Mouse (Mus musculus) liver, adult 2 months (tissue): ENCODE data around the gene Adh4. TPM values are rescaled to one million over a fixed set of nuclear protein-coding genes. Genes with fewer than 3 reads are reported as not detected.
"Not testable (repeated sequence)": the region's sequence is repeated elsewhere in the genome, so short reads cannot be mapped to it uniquely, and the experiment has no call there.

Experiments used
- DNase-seq: peaks from one replicate; pipeline ENCODE4 v3.0.0-alpha.2; 2011; ENCODE audit warnings: low read depth, low spot score; ENCODE audit errors: extremely low read depth
- H3K27ac ChIP-seq: fragments of 200-500 bp; replicated peaks from 2 replicates; pipeline ENCODE4 v1.5.1; 2012; ENCODE audit warnings: low read depth, mild to moderate bottlenecking, control low read depth, inconsistent platforms, low read length; ENCODE audit not compliant: insufficient read depth
- H3K27me3 ChIP-seq: fragments of 200-500 bp; 2 replicates; pipeline ENCODE4 v1.6.1; 2012; ENCODE audit warnings: mild to moderate bottlenecking, moderate library complexity, low read length, inconsistent platforms; ENCODE audit not compliant: control insufficient read depth, insufficient read depth
- H3K36me3 ChIP-seq: fragments of 200-500 bp; 2 replicates; pipeline ENCODE4 v1.6.1; 2012; ENCODE audit warnings: low read length, inconsistent platforms; ENCODE audit not compliant: control insufficient read depth, insufficient read depth
- H3K4me1 ChIP-seq: fragments of 200-500 bp; 2 replicates; pipeline ENCODE4 v1.6.1; 2011; ENCODE audit warnings: low read length; ENCODE audit not compliant: control insufficient read depth, insufficient read depth
- H3K4me3 ChIP-seq: fragments of 200-500 bp; 2 replicates; pipeline ENCODE4 v1.5.1; 2011; ENCODE audit warnings: low read depth, mild to moderate bottlenecking, control low read depth, low read length, moderate library complexity; ENCODE audit not compliant: insufficient read depth
- H3K79me2 ChIP-seq: fragments of 200-500 bp; 2 replicates; pipeline ENCODE4 v1.6.1; 2012; ENCODE audit warnings: inconsistent platforms, mild to moderate bottlenecking, low read length, moderate library complexity; ENCODE audit not compliant: control insufficient read depth, insufficient read depth
- H3K9ac ChIP-seq: fragments of 200-500 bp; 2 replicates; pipeline ENCODE4 v1.6.1; 2012; ENCODE audit warnings: low read depth, mild to moderate bottlenecking, control low read depth, inconsistent platforms, low read length
- CTCF ChIP-seq: fragments of 200-500 bp; IDR thresholded peaks from 2 replicates; pipeline ENCODE4 v1.5.1; 2011; ENCODE audit warnings: low read depth, low read length, control low read depth
- POLR2A ChIP-seq: fragments of 200-500 bp; IDR thresholded peaks from 2 replicates; pipeline ENCODE4 v1.6.1; 2011; ENCODE audit warnings: low read length, control low read depth; ENCODE audit not compliant: insufficient read depth; ENCODE audit errors: extremely low read depth
- WGBS: fragments of 180-500 bp; shearing (Covaris S2); methylation state at CpG from one replicate; pipeline ENCODE4 v1.1.7; 2018; 5-methylcytosine and 5-hydroxymethylcytosine counted together
- polyA plus RNA-seq: library from polyadenylated mRNA; depleted of rRNA; stranded (reverse); fragments of >200 nt; gene quantifications from 2 replicates; pipeline ENCODE4 v1.2.3, GENCODE M21; 2012; rRNA removed
- total RNA-seq: library from RNA; depleted of rRNA; stranded (reverse); fragments of >200 nt; gene quantifications from 2 replicates; pipeline ENCODE4 v1.2.3, GENCODE M21; 2014; rRNA removed

Gene Adh4
- 198 and 305 TPM in 2 replicates for total RNA-seq
- polyA plus RNA-seq = 74.6 and 79.5 TPM in 2 replicates

DNA sequence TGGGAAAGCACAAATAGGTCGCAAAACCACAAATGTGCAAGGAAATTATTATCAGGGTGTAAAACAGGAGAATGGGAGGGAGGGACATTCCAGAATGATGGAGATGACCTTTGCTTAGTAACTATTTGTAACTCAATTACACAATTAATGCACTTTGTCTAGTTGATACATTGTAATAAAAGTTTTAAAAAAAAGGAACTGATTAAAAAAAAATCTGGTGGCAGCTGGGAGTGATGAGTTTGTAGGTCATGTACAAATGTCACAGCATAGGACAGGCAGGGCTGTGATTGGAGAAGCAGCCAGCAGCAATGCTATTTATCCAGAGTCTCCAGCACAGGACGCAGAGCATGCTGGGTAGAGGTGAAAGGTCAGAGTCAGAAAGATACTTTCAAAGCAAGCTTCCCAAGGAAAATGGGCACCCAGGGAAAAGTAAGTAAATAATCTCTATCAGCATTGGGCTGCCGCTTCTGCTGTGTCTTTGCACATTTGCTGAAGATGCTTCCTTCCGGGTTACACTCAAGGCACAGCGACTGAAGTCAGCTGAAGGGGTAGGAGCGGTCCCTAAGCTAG lies at the start of gene Adh4:
Gene Adh4 (plus strand): TSS at position 346 of the 570 bp plus-strand sequence.
- peak; percentile 92 for DNase-seq
- peak within 1 kb of the TSS; percentile 99 for H3K27ac ChIP-seq
- H3K79me2 ChIP-seq = no peaks in the 10 kb centered on the region; the same call in 1 of the 2 replicates

DNA sequence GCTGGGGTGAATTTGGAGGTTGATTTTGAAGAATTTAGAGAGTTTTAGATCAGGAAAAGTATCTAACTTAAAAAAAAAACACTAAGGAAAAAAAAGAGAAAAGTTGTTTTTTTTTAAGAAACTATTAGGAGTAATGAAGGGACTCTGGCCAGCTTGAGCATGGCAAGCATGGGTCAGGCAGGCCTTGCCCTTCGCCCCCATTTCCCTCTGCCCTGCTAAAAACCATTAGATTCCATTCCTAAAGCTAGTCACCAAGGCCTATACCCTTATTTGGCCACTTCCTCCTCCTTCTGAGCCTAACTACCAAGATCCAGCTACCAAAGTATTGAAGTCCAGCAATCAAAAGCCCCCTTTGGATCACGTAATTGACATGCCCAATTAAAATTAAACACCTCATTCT lies 49.1 kb upstream of the Adh4 start:
- H3K4me1 ChIP-seq = peaks cover 14% of the 10 kb centered on the region
- H3K27ac ChIP-seq = peak overlapping the region; percentile 7
- H3K27me3 ChIP-seq = no peaks in the 10 kb centered on the region
- peak; percentile 72 for DNase-seq
- H3K79me2 ChIP-seq = no peaks in the 10 kb centered on the region; the same call in 1 of the 2 replicates
- H3K36me3 ChIP-seq = no peaks in the 10 kb centered on the region
- 76% methylated on average over 2 of the region's 2 CpGs for WGBS
- no peak for TF ChIP-seq CTCF
- no peak for TF ChIP-seq POLR2A
- H3K9ac ChIP-seq = no peak overlapping the region
- H3K4me3 ChIP-seq = no peak overlapping the region

More for the DNA sequence above, at the start of gene Adh4:
- Histone ChIP-seq H3K9ac (peak within 1 kb of the TSS; percentile 86), H3K4me3 (peak within 1 kb of the TSS; percentile 73), H3K4me1 (peaks cover 14% of the 10 kb centered on the region), H3K36me3 (peaks cover 16% of the 10 kb centered on the region), H3K27me3 (no peaks in the 10 kb centered on the region)
- TF ChIP-seq POLR2A = no peak
- no peak for TF ChIP-seq CTCF
- WGBS = 18% methylated on average over 6 of the region's 6 CpGs

- no peak overlapping the region for H3K27ac ChIP-seq
- no peaks in the 10 kb centered on the region for H3K36me3 ChIP-seq
- no peak overlapping the region for H3K9ac ChIP-seq
- no peaks in the 10 kb centered on the region for H3K27me3 ChIP-seq
- no peaks in the 10 kb centered on the region; the same call in 1 of the 2 replicates for H3K79me2 ChIP-seq
- no peak overlapping the region for H3K4me3 ChIP-seq
- DNase-seq = peak; percentile 88
- H3K4me1 ChIP-seq = peaks cover 8% of the 10 kb centered on the region; the same call in 1 of the 2 replicates
- TF ChIP-seq CTCF (no peak), POLR2A (no peak)
- WGBS = 12% methylated on average over 1 of the region's 1 CpGs
These were observed 45.7 kb upstream of the Adh4 start for GRCm38 (mm10) chr3:138369546-138369945.

DNA sequence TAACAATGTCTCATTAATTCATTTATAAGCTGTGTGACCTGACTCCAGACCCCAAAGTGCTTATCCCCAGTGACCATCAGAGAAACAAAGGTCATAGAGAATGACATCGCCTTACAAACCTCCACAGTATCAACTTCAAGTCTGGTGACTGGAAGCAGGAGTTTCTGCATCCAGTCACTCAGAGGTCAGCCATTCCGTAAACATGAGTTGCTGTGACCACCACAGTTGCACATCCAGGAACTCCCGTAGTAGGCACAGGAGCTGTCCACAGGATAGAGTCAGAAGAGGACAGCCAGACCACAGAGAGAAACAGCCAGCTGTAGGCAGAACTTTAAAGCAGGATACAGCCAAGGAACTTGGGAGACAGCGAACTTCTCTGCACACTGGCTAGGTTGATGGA lies 45.0 kb upstream of the Adh4 start:
- H3K9ac ChIP-seq, H3K36me3 ChIP-seq, H3K27me3 ChIP-seq, H3K27ac ChIP-seq, H3K4me3 ChIP-seq, H3K79me2 ChIP-seq, DNase-seq, H3K4me1 ChIP-seq: not testable (repeated sequence)
- 67% methylated on average over 4 of the region's 4 CpGs for WGBS

- TF ChIP-seq CTCF = no peak
- no peak for TF ChIP-seq POLR2A
- H3K27me3 ChIP-seq = no peaks in the 10 kb centered on the region
- peak overlapping the region; percentile 57 for H3K4me3 ChIP-seq
- peaks cover 5% of the 10 kb centered on the region; the same call in 1 of the 2 replicates for H3K79me2 ChIP-seq
- peak overlapping the region; percentile 95 for H3K27ac ChIP-seq
- peak; percentile 96 for DNase-seq
- H3K9ac ChIP-seq = peak overlapping the region; percentile 74
- H3K36me3 ChIP-seq = no peaks in the 10 kb centered on the region
- 22% methylated on average over 4 of the region's 4 CpGs for WGBS
- peaks cover 17% of the 10 kb centered on the region for H3K4me1 ChIP-seq
These were observed 41.3 kb upstream of the Adh4 start for GRCm38 (mm10) chr3:138373920-138374319.

GRCm38 (mm10) chr3:138375148-138375547 lies 40.1 kb upstream of the Adh4 start:
- WGBS = 26% methylated on average over 2 of the region's 2 CpGs
- DNase-seq = peak; percentile 95
- no peak overlapping the region for H3K9ac ChIP-seq
- H3K27ac ChIP-seq = peak overlapping the region; percentile 25; the same call in 1 of the 2 replicates
- no peaks in the 10 kb centered on the region for H3K36me3 ChIP-seq
- H3K79me2 ChIP-seq = peaks cover 5% of the 10 kb centered on the region; the same call in 1 of the 2 replicates
- H3K4me1 ChIP-seq = peaks cover 15% of the 10 kb centered on the region
- no peaks in the 10 kb centered on the region for H3K27me3 ChIP-seq
- no peak for TF ChIP-seq CTCF
- no peak for TF ChIP-seq POLR2A
- H3K4me3 ChIP-seq = peak overlapping the region; percentile 3; the same call in 1 of the 2 replicates
